Mouse (Mus musculus) heart, postnatal 0 days (tissue): Measurements from ENCODE around the gene Qk. TPM values are rescaled to one million over a fixed set of nuclear protein-coding genes. Genes with fewer than 3 reads are reported as not detected.

Source experiments
- ATAC-seq: fragments of 200-750 bp; cut with Nextera tagmentation; 2 replicates; pipeline ENCODE4 v1.8.0; 2017; ENCODE audit warnings: low read depth, moderate number of reproducible peaks, moderate library complexity; ENCODE audit not compliant: insufficient read depth
- DNase-seq: peaks from one replicate; pipeline ENCODE4 v3.0.0-alpha.2; 2016; ENCODE audit warnings: low spot score
- H3K27ac ChIP-seq: fragments of 300-500 bp; sonication (generic); 2 replicates; pipeline ENCODE4 v1.5.1; 2014; ENCODE audit warnings: low read depth, mild to moderate bottlenecking
- H3K27me3 ChIP-seq: fragments of 300-500 bp; sonication (generic); 2 replicates; pipeline ENCODE4 v1.6.1; 2014; ENCODE audit warnings: low read length, mixed read lengths; ENCODE audit not compliant: control insufficient read depth, insufficient read depth
- H3K36me3 ChIP-seq: fragments of 300-500 bp; sonication (generic); replicated peaks from 2 replicates; pipeline ENCODE4 v1.6.1; 2014; ENCODE audit warnings: low read length, mixed read lengths; ENCODE audit not compliant: control insufficient read depth, insufficient read depth
- H3K4me1 ChIP-seq: fragments of 300-500 bp; sonication (generic); 2 replicates; pipeline ENCODE4 v1.6.1; 2014; ENCODE audit warnings: antibody characterized with exemption; ENCODE audit not compliant: control insufficient read depth, insufficient read depth
- H3K4me2 ChIP-seq: fragments of 300-500 bp; sonication (generic); 2 replicates; pipeline ENCODE4 v1.6.1; 2014; ENCODE audit warnings: low read depth, mild to moderate bottlenecking, low read length, moderate library complexity
- H3K4me3 ChIP-seq: fragments of 300-500 bp; sonication (generic); 2 replicates; pipeline ENCODE4 v1.5.1; 2014; ENCODE audit warnings: low read depth, low read length
- H3K9ac ChIP-seq: fragments of 300-500 bp; sonication (generic); replicated peaks from 2 replicates; pipeline ENCODE4 v1.6.1; 2014; ENCODE audit warnings: low read depth, low read length, mixed read lengths
- H3K9me3 ChIP-seq: fragments of 300-500 bp; sonication (generic); replicated peaks from 2 replicates; pipeline ENCODE4 v1.6.1; 2016; ENCODE audit warnings: low read length; ENCODE audit not compliant: control insufficient read depth
- CTCF ChIP-seq: IDR thresholded peaks from 2 replicates; pipeline ENCODE4 v1.5.1; 2016; ENCODE audit warnings: antibody characterized with exemption, control low read depth, low read depth
- EP300 ChIP-seq: IDR thresholded peaks from 2 replicates; pipeline ENCODE4 v1.6.1; 2016; ENCODE audit warnings: antibody characterized with exemption, low read depth
- WGBS: fragments of 180-500 bp; shearing (Covaris S2); extraction: QIAGEN DNeasy Blood & Tissue Kit; methylation state at CpG from one replicate; pipeline ENCODE4 v1.1.7; 2014; 5-methylcytosine and 5-hydroxymethylcytosine counted together
- polyA plus RNA-seq: library from polyadenylated mRNA; unstranded; fragments of >200 nt; fragmentation: Nextera tagmentation; extraction: Ambion mirVana; gene quantifications from 2 replicates; pipeline ENCODE4 v1.2.1, GENCODE M21; 2015
- total RNA-seq: library from RNA; depleted of rRNA; stranded (reverse); fragments of >200 nt; gene quantifications from 2 replicates; pipeline ENCODE4 v1.2.3, GENCODE M21; 2014; ENCODE audit warnings: low replicate concordance

The Qk gene
- total and polyA plus RNA-seq, 2 experiments from 2014 or later, result 54.8 to 359 TPM

GRCm38 (mm10) chr17:10188481-10188880 is 131.2 kb downstream of the Qk start:
- Histone ChIP-seq H3K9me3 (no peaks in the 10 kb centered on the region), H3K4me1 (no peaks in the 10 kb centered on the region), H3K27ac (no peak overlapping the region), H3K27me3 (no peaks in the 10 kb centered on the region), H3K4me2 (no peak overlapping the region), H3K36me3 (no peaks in the 10 kb centered on the region), H3K4me3 (no peak overlapping the region), H3K9ac (no peak overlapping the region)
- ATAC-seq, result no peak
- WGBS, result 59% methylated on average over 3 of the region's 3 CpGs
- DNase-seq, result no peak
- TF ChIP-seq CTCF, result no peak
- no peak for TF ChIP-seq EP300

GRCm38 (mm10) chr17:10187431-10188020 is 132.1 kb downstream of the Qk start:
- no peaks in the 10 kb centered on the region for H3K36me3 ChIP-seq
- H3K4me1 ChIP-seq, result no peaks in the 10 kb centered on the region
- no peak overlapping the region for H3K4me2 ChIP-seq
- no peak overlapping the region for H3K9ac ChIP-seq
- no peak overlapping the region for H3K27ac ChIP-seq
- no peak for DNase-seq
- no peak for ATAC-seq
- WGBS, result 90% methylated on average over 4 of the region's 4 CpGs
- no peaks in the 10 kb centered on the region for H3K9me3 ChIP-seq
- no peaks in the 10 kb centered on the region for H3K27me3 ChIP-seq
- TF ChIP-seq EP300, result no peak
- TF ChIP-seq CTCF, result no peak
- H3K4me3 ChIP-seq, result no peak overlapping the region

- WGBS, result 83% methylated on average over 6 of the region's 6 CpGs
- no peaks in the 10 kb centered on the region for H3K27me3 ChIP-seq
- no peak for TF ChIP-seq EP300
- TF ChIP-seq CTCF, result no peak
Observed at GRCm38 (mm10) chr17:10181761-10182160, 137.9 kb downstream of the Qk start.

GRCm38 (mm10) chr17:10177096-10177495 is 142.6 kb downstream of the Qk start:
- H3K9ac ChIP-seq, result no peak overlapping the region
- H3K27ac ChIP-seq, result no peak overlapping the region
- H3K36me3 ChIP-seq, result no peaks in the 10 kb centered on the region
- H3K9me3 ChIP-seq, result no peaks in the 10 kb centered on the region
- no peak overlapping the region for H3K4me3 ChIP-seq
- WGBS, result 53% methylated on average over 5 of the region's 5 CpGs
- ATAC-seq (no peak), DNase-seq (no peak)
- H3K27me3 ChIP-seq, result no peaks in the 10 kb centered on the region
- TF ChIP-seq CTCF, result no peak
- TF ChIP-seq EP300, result no peak
- no peak overlapping the region for H3K4me2 ChIP-seq
- no peaks in the 10 kb centered on the region for H3K4me1 ChIP-seq

More at GRCm38 (mm10) chr17:10181761-10182160, 137.9 kb downstream of the Qk start:
- Histone ChIP-seq H3K9me3 (no peaks in the 10 kb centered on the region), H3K4me3 (no peak overlapping the region), H3K27ac (no peak overlapping the region), H3K36me3 (no peaks in the 10 kb centered on the region), H3K4me2 (no peak overlapping the region), H3K9ac (no peak overlapping the region), H3K4me1 (no peaks in the 10 kb centered on the region)
- DNase-seq (no peak), ATAC-seq (no peak)

GRCm38 (mm10) chr17:10161258-10161657 is 158.4 kb downstream of the Qk start:
- Histone ChIP-seq H3K27ac (no peak overlapping the region), H3K4me2 (no peak overlapping the region), H3K36me3 (no peaks in the 10 kb centered on the region), H3K9me3 (no peaks in the 10 kb centered on the region; the same call in 1 of the 2 replicates), H3K4me1 (0 out of 2 replicates have a peak, but pooled peaks cover 4% of the 10 kb centered on the region), H3K4me3 (no peak overlapping the region), H3K27me3 (no peaks in the 10 kb centered on the region), H3K9ac (no peak overlapping the region)
- WGBS, result 84% methylated on average over 3 of the region's 3 CpGs
- DNase-seq, result no peak
- no peak for TF ChIP-seq CTCF
- no peak for TF ChIP-seq EP300
- no peak for ATAC-seq

- 42% methylated on average over 6 of the region's 6 CpGs for WGBS
- TF ChIP-seq EP300, result no peak
- TF ChIP-seq CTCF, result no peak
Observed at GRCm38 (mm10) chr17:10160415-10160814, 159.2 kb downstream of the Qk start.

More at GRCm38 (mm10) chr17:10160415-10160814, 159.2 kb downstream of the Qk start:
- no peak for ATAC-seq
- Histone ChIP-seq H3K9ac (no peak overlapping the region), H3K4me1 (0 out of 2 replicates have a peak, but pooled peaks cover 4% of the 10 kb centered on the region), H3K36me3 (no peaks in the 10 kb centered on the region), H3K9me3 (no peaks in the 10 kb centered on the region; the same call in 1 of the 2 replicates), H3K27ac (no peak overlapping the region), H3K4me2 (no peak overlapping the region), H3K27me3 (no peaks in the 10 kb centered on the region), H3K4me3 (no peak overlapping the region)
- no peak for DNase-seq
